Mouse (Mus musculus): ENCODE data around the gene Gabpa. TPM values are rescaled to one million over a fixed set of nuclear protein-coding genes. Genes with fewer than 3 reads are reported as not detected.

The Gabpa gene
- polyA plus RNA-seq, 2 experiments, result 33.9 to 34.4 TPM

DNA sequence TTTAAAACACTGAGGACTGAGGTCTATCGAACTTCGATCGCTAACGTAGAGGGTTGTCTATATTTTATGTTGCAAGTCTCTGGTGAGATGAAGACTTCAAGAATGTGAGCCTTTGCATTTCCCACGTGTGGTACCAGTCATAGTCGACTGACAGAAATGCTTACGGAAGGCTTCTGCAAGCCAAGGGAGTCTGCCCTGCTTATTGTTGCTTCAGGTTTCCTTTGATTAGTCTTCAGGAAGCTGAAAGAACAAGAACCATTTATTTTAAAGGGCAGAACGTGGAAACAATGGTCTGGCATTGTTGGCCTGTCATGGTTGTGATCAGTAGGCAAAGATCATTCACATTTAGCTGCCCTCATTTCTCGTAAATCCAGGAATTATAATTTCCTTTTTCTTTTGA lies 38.0 kb upstream of the Gabpa start:
- Histone ChIP-seq H3K9ac (ENCODE audit: low read depth, low read length, severe bottlenecking) (no peak overlapping the region), H3K27ac (replicated peaks; ENCODE audit: low read depth, low read length) (no peak overlapping the region), H3K27me3 (ENCODE audit: control insufficient read depth, insufficient read depth, low read length) (no peaks in the 10 kb centered on the region), H3K9me3 (ENCODE audit: control insufficient read depth, low read length) (no peaks in the 10 kb centered on the region), H3K4me1 (ENCODE audit: control insufficient read depth, insufficient read depth, low read length) (no peaks in the 10 kb centered on the region), H3K36me3 (ENCODE audit: control insufficient read depth, insufficient read depth, low read length) (no peaks in the 10 kb centered on the region), H3K4me2 (replicated peaks; ENCODE audit: low read depth, low read length, severe bottlenecking) (no peak overlapping the region), H3K4me3 (replicated peaks; ENCODE audit: low read length) (no peak overlapping the region)
- DNase-seq (ENCODE audit: low spot score), result no peak
- 79% methylated on average over 9 of the region's 9 CpGs for WGBS
- no peak for ATAC-seq (ENCODE audit: low FRiP score, low read depth)
- no peak for TF ChIP-seq POLR2A (IDR thresholded peaks at IDR 0.05; ENCODE audit: borderline replicate concordance, extremely low read depth, insufficient read depth, insufficient read length)

DNA sequence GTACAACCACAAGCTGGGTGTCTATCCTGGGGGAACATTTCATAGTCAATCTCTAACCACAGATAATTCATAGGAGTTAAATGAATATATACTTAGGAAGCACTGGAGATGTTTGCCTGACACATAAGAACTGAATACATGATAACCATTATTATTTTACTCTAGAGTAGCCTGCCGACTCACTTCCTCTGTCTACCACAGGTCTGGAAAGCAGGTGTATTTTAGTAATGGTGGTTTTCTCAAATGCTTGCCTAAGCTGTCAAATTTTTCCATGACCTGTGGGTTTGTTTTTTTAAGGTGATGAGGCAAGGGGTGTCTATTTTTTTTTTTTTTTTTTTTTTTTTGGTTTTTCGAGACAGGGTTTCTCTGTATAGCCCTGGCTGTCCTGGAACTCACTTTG lies 34.7 kb upstream of the Gabpa start:
- WGBS, result 86% methylated on average over 1 of the region's 2 CpGs
- Histone ChIP-seq H3K9me3 (ENCODE audit: control insufficient read depth, low read length) (no peaks in the 10 kb centered on the region), H3K4me2 (replicated peaks; ENCODE audit: low read depth, low read length, severe bottlenecking) (no peak overlapping the region), H3K36me3 (ENCODE audit: control insufficient read depth, insufficient read depth, low read length) (no peaks in the 10 kb centered on the region), H3K27me3 (ENCODE audit: control insufficient read depth, insufficient read depth, low read length) (no peaks in the 10 kb centered on the region), H3K4me3 (replicated peaks; ENCODE audit: low read length) (no peak overlapping the region), H3K9ac (ENCODE audit: low read depth, low read length, severe bottlenecking) (no peak overlapping the region), H3K4me1 (ENCODE audit: control insufficient read depth, insufficient read depth, low read length) (no peaks in the 10 kb centered on the region), H3K27ac (replicated peaks; ENCODE audit: low read depth, low read length) (no peak overlapping the region)
- ATAC-seq (ENCODE audit: low FRiP score, low read depth) (no peak), DNase-seq (ENCODE audit: low spot score) (no peak)
- no peak for TF ChIP-seq POLR2A (IDR thresholded peaks at IDR 0.05; ENCODE audit: borderline replicate concordance, extremely low read depth, insufficient read depth, insufficient read length)

DNA sequence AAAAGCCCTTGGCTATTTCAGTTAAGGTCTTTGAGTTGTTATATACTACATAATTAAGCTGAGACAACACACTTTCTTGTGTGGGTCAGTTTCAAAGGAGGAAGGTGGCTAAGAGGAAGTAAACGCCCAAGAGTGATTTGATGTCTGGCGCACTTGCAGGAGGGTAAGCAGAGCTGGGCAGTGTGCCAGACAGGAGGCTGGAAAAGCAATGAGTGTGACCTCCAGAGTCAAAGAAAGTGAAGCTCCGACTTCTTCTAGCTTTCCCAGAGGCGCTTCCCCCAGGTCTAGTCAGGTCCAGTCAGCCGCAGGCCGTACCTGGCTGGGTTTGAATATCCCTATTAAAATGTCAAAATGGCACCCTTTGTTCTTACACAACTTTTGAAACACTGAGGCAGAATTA lies 32.5 kb upstream of the Gabpa start:
- no peak for TF ChIP-seq POLR2A (IDR thresholded peaks at IDR 0.05; ENCODE audit: borderline replicate concordance, extremely low read depth, insufficient read depth, insufficient read length)
- H3K4me1 ChIP-seq (ENCODE audit: control insufficient read depth, insufficient read depth, low read length), result no peaks in the 10 kb centered on the region
- H3K4me3 ChIP-seq (replicated peaks; ENCODE audit: low read length), result no peak overlapping the region
- no peaks in the 10 kb centered on the region for H3K36me3 ChIP-seq (ENCODE audit: control insufficient read depth, insufficient read depth, low read length)
- DNase-seq (ENCODE audit: low spot score) (no peak), ATAC-seq (ENCODE audit: low FRiP score, low read depth) (no peak)
- no peaks in the 10 kb centered on the region for H3K9me3 ChIP-seq (ENCODE audit: control insufficient read depth, low read length)
- no peaks in the 10 kb centered on the region for H3K27me3 ChIP-seq (ENCODE audit: control insufficient read depth, insufficient read depth, low read length)
- no peak overlapping the region for H3K27ac ChIP-seq (replicated peaks; ENCODE audit: low read depth, low read length)
- H3K9ac ChIP-seq (ENCODE audit: low read depth, low read length, severe bottlenecking), result no peak overlapping the region
- no peak overlapping the region for H3K4me2 ChIP-seq (replicated peaks; ENCODE audit: low read depth, low read length, severe bottlenecking)
- WGBS, result 59% methylated on average over 6 of the region's 6 CpGs

DNA sequence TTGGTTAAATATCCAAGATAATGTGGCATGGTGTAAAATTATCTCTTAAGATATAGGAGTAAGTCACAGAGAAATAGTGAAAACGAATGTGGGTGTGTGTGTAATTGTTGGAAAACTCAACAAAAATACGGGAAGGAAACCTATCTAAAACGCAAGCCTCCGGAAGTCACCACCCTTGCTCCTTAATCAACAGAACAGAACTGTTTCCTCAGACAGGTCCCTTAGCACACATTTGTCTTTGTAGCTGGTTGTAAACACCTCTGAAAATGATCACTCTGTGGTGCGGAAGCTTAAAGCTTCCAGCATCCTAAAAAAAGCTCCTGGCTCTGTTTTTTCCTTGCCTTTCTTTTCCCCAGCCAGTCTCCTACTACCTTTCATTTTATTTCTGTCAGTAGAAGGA lies 29.9 kb upstream of the Gabpa start:
- Histone ChIP-seq H3K27me3 (ENCODE audit: control insufficient read depth, insufficient read depth, low read length) (no peaks in the 10 kb centered on the region), H3K9ac (ENCODE audit: low read depth, low read length, severe bottlenecking) (no peak overlapping the region), H3K27ac (replicated peaks; ENCODE audit: low read depth, low read length) (no peak overlapping the region), H3K4me3 (replicated peaks; ENCODE audit: low read length) (no peak overlapping the region), H3K4me2 (replicated peaks; ENCODE audit: low read depth, low read length, severe bottlenecking) (no peak overlapping the region), H3K4me1 (ENCODE audit: control insufficient read depth, insufficient read depth, low read length) (no peaks in the 10 kb centered on the region), H3K36me3 (ENCODE audit: control insufficient read depth, insufficient read depth, low read length) (no peaks in the 10 kb centered on the region), H3K9me3 (ENCODE audit: control insufficient read depth, low read length) (no peaks in the 10 kb centered on the region)
- ATAC-seq (ENCODE audit: low FRiP score, low read depth) (no peak), DNase-seq (ENCODE audit: low spot score) (no peak)
- 47% methylated on average over 5 of the region's 5 CpGs for WGBS
- TF ChIP-seq POLR2A (IDR thresholded peaks at IDR 0.05; ENCODE audit: borderline replicate concordance, extremely low read depth, insufficient read depth, insufficient read length), result no peak

DNA sequence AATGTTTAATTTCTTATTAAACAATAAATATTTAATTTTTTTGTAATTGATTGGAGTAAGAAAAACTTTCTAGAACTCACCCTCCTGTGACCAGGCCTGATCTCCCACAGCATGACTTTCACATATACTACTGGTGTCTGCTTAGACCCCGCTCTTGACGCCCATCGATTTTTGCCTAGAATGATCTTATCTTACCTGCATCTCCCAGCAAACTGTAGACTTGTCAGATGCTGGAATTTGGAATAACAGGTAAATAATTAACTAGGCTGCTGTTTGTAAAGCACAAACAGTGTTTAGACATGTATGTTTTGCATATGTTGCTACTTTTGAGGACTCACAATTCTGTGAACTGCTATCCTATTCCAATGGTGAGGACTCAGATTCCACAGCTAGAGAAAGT lies 28.6 kb upstream of the Gabpa start:
- H3K4me2 ChIP-seq (replicated peaks; ENCODE audit: low read depth, low read length, severe bottlenecking), result no peak overlapping the region
- no peak for TF ChIP-seq POLR2A (IDR thresholded peaks at IDR 0.05; ENCODE audit: borderline replicate concordance, extremely low read depth, insufficient read depth, insufficient read length)
- no peaks in the 10 kb centered on the region for H3K9me3 ChIP-seq (ENCODE audit: control insufficient read depth, low read length)
- no peak overlapping the region for H3K9ac ChIP-seq (ENCODE audit: low read depth, low read length, severe bottlenecking)
- no peaks in the 10 kb centered on the region for H3K36me3 ChIP-seq (ENCODE audit: control insufficient read depth, insufficient read depth, low read length)
- H3K4me1 ChIP-seq (ENCODE audit: control insufficient read depth, insufficient read depth, low read length), result no peaks in the 10 kb centered on the region
- H3K27ac ChIP-seq (replicated peaks; ENCODE audit: low read depth, low read length), result no peak overlapping the region
- DNase-seq (ENCODE audit: low spot score), result no peak
- 96% methylated on average over 3 of the region's 3 CpGs for WGBS
- no peak for ATAC-seq (ENCODE audit: low FRiP score, low read depth)
- H3K4me3 ChIP-seq (replicated peaks; ENCODE audit: low read length), result no peak overlapping the region
- no peaks in the 10 kb centered on the region for H3K27me3 ChIP-seq (ENCODE audit: control insufficient read depth, insufficient read depth, low read length)

DNA sequence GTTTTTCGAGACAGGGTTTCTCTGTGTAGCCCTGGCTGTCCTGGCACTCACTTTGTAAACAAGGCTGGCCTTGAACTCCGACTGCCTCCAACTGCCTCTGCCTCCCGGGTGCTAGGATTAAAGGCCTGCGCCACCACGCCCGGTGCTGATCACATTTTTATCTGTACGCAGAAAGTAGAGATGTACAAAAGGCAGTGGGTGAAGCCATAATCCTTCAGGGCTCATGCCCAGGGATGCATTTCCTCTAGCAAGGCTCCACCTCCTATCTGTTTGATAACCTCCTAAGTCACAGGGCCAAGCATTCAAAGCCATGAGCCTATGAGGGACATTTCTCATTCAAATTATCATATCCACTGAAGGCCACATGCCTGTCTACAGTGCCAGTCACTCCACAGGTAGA lies 26.9 kb upstream of the Gabpa start:
- WGBS, result 96% methylated on average over 7 of the region's 7 CpGs
- no peaks in the 10 kb centered on the region for H3K9me3 ChIP-seq (ENCODE audit: control insufficient read depth, low read length)
- no peak for TF ChIP-seq POLR2A (IDR thresholded peaks at IDR 0.05; ENCODE audit: borderline replicate concordance, extremely low read depth, insufficient read depth, insufficient read length)
- no peak overlapping the region for H3K27ac ChIP-seq (replicated peaks; ENCODE audit: low read depth, low read length)
- H3K36me3 ChIP-seq (ENCODE audit: control insufficient read depth, insufficient read depth, low read length), result no peaks in the 10 kb centered on the region
- H3K27me3 ChIP-seq (ENCODE audit: control insufficient read depth, insufficient read depth, low read length), result no peaks in the 10 kb centered on the region
- DNase-seq (ENCODE audit: low spot score), result no peak
- no peak overlapping the region for H3K4me3 ChIP-seq (replicated peaks; ENCODE audit: low read length)
- no peaks in the 10 kb centered on the region for H3K4me1 ChIP-seq (ENCODE audit: control insufficient read depth, insufficient read depth, low read length)
- no peak for ATAC-seq (ENCODE audit: low FRiP score, low read depth)
- no peak overlapping the region for H3K9ac ChIP-seq (ENCODE audit: low read depth, low read length, severe bottlenecking)
- no peak overlapping the region for H3K4me2 ChIP-seq (replicated peaks; ENCODE audit: low read depth, low read length, severe bottlenecking)

Measured in limb, embryonic 14.5 days (tissue).